Mouse (Mus musculus) olfactory bulb, adult 2 months (tissue): Measurements from ENCODE around the gene Tsnaxip1.

Experiments used
- CTCF ChIP-seq: fragments of 200-500 bp; IDR thresholded peaks from 2 replicates; pipeline ENCODE4 v1.5.1; 2012; ENCODE audit warnings: low read depth, mild to moderate bottlenecking, low read length, moderate library complexity; ENCODE audit not compliant: insufficient read depth
- POLR2A ChIP-seq: fragments of 200-500 bp; IDR thresholded peaks from 2 replicates; pipeline ENCODE4 v1.6.1; 2012; ENCODE audit warnings: mild to moderate bottlenecking, low read depth, low read length, moderate library complexity; ENCODE audit not compliant: insufficient read depth

GRCm38 (mm10) chr8:105846678-105847077 is 19.1 kb downstream of the Tsnaxip1 start:
- TF ChIP-seq CTCF (no peak), POLR2A (no peak)
